Mouse (Mus musculus) cortical plate, adult 2 months (tissue): ENCODE measurements around the gene Arhgap42. TPM values are rescaled to one million over a fixed set of nuclear protein-coding genes. Genes with fewer than 3 reads are reported as not detected.
A peak's percentile ranks its signal among the peaks of the same experiment; 100 is the strongest.

Experiments used
- H3K27ac ChIP-seq: fragments of 200-500 bp; 2 replicates; pipeline ENCODE4 v1.5.1; 2012; ENCODE audit warnings: low read length, control low read depth, inconsistent platforms; ENCODE audit not compliant: insufficient read depth
- H3K4me1 ChIP-seq: fragments of 200-500 bp; 2 replicates; pipeline ENCODE4 v1.6.1; 2011; ENCODE audit warnings: low read length; ENCODE audit not compliant: control insufficient read depth, insufficient read depth
- H3K4me3 ChIP-seq: fragments of 200-500 bp; 2 replicates; pipeline ENCODE4 v1.5.1; 2011; ENCODE audit warnings: mild to moderate bottlenecking, low read length, control low read depth; ENCODE audit not compliant: insufficient read depth
- CTCF ChIP-seq: fragments of 200-500 bp; IDR thresholded peaks from 2 replicates; pipeline ENCODE4 v1.5.1; 2011; ENCODE audit warnings: mild to moderate bottlenecking, control low read depth, low read length; ENCODE audit not compliant: insufficient read depth; ENCODE audit errors: extremely low read depth
- POLR2A ChIP-seq: fragments of 200-500 bp; IDR thresholded peaks from 2 replicates; pipeline ENCODE4 v1.6.1; 2011; ENCODE audit warnings: mild to moderate bottlenecking, low read length, control low read depth; ENCODE audit not compliant: insufficient read depth; ENCODE audit errors: extremely low read depth
- polyA plus RNA-seq: library from polyadenylated mRNA; depleted of rRNA; stranded (reverse); fragments of >200 nt; gene quantifications from 2 replicates; pipeline ENCODE4 v1.2.3, GENCODE M21; 2012

The Arhgap42 gene
- polyA plus RNA-seq, 1 experiment = 6.6 TPM

DNA sequence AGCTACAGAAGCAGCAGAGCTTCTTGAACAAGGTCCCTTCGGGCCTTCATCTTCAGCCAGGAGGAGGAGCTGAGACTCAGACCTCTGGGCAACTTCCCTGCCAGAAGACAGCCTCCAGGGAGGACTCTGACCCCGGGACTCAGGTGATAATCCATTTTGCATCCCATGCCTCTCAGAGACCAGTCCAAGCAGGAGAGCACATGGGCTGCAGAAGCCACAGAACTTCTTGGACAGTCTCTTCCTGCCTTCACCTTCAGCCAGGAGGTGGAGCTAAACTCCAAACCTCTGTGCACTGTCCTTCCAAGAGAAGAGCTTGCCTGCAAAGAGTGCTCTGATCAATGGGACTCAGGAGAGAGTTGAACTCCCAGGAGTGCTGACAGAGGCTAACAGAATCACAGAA is 155.5 kb downstream of the Arhgap42 start:
- no peak overlapping the region for H3K27ac ChIP-seq
- no peak overlapping the region for H3K4me3 ChIP-seq
- no peaks in the 10 kb centered on the region for H3K4me1 ChIP-seq
- TF ChIP-seq POLR2A (no peak), CTCF (no peak)

DNA sequence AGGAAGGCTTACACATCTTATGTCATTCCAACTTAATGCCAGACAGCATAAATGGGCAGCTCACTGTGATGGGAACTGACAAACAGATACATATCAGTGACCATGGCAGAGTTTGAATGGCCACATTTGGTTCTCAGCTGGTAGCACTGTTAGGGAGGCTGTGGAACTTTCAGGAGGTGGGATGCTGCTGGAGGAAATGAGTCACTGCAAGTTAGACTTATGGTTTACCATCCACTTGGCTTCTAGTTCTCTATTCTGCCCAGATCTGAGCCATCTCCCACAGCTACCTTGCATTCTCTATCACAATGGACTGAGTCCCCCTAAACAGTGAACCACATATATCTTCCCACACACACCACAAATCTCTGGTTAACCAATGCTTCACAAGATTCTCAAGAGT is 186.0 kb downstream of the Arhgap42 start:
- Histone ChIP-seq H3K4me1 (no peaks in the 10 kb centered on the region), H3K4me3 (no peak overlapping the region), H3K27ac (no peak overlapping the region)
- TF ChIP-seq CTCF = no peak
- no peak for TF ChIP-seq POLR2A

DNA sequence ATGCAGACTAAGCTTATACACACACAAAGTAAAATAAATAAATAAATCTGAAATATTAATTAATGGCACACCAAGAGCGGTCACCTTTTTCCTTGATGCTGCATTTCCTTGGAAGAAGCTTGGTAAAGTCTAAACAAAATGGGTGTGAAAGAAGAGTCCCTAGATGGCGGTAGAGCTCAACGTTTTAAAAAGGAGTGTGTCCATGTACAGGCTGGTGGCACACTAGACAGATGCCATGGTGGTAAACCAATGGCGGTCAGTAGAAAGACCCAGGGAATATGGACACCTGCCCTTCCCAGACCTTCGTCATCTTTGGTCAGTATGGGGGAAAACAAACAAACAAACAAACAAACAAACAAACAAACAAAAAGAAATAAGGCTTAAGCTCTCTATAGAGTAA is 187.7 kb downstream of the Arhgap42 start:
- H3K4me1 ChIP-seq = no peaks in the 10 kb centered on the region
- no peak overlapping the region for H3K27ac ChIP-seq
- TF ChIP-seq CTCF (peak; percentile 57), POLR2A (no peak)

DNA sequence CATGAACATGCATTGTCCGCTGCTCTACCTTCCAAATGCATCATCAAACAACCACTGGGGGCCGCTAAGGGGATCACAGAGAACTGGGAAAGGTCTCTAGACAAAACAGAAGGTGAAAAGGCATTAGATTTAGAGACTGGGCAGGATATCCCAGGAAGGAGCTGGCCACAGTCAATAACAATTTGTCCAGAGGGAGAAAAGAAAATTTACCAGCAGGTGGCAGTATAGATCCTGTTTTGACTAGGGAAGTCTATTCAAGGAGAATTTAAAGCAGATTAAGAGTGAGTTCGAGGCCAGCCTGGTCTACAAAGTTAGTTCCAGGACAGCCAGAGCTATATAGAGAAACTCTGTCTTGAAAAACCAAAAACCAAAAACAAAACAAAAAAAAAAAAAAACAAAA is 189.7 kb downstream of the Arhgap42 start:
- no peak for TF ChIP-seq CTCF
- TF ChIP-seq POLR2A = no peak
- Histone ChIP-seq H3K4me3 (no peak overlapping the region), H3K27ac (no peak overlapping the region), H3K4me1 (no peaks in the 10 kb centered on the region)

More for the DNA sequence above, 187.7 kb downstream of the Arhgap42 start:
- no peak overlapping the region for H3K4me3 ChIP-seq

DNA sequence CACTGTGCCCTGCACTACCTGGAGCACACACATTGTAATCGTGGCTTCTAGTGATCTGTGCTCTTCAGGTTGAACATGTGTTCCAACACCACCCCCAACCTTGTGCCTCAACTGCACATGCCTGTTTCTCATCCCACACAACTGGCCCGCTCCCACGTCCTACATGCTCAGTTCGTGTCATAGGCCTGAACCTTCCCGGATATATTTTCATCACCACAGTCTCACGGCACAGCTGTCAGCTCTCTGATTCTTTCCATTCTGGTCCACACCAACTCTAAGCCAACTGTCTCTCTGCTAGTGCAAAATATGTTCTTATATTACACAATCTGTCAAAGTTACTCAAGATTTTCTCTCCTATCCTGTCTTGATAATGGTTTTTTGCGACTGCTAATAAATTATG is 197.9 kb downstream of the Arhgap42 start:
- H3K4me1 ChIP-seq = peaks cover 5% of the 10 kb centered on the region
- H3K4me3 ChIP-seq = no peak overlapping the region
- no peak overlapping the region for H3K27ac ChIP-seq
- no peak for TF ChIP-seq CTCF
- no peak for TF ChIP-seq POLR2A

DNA sequence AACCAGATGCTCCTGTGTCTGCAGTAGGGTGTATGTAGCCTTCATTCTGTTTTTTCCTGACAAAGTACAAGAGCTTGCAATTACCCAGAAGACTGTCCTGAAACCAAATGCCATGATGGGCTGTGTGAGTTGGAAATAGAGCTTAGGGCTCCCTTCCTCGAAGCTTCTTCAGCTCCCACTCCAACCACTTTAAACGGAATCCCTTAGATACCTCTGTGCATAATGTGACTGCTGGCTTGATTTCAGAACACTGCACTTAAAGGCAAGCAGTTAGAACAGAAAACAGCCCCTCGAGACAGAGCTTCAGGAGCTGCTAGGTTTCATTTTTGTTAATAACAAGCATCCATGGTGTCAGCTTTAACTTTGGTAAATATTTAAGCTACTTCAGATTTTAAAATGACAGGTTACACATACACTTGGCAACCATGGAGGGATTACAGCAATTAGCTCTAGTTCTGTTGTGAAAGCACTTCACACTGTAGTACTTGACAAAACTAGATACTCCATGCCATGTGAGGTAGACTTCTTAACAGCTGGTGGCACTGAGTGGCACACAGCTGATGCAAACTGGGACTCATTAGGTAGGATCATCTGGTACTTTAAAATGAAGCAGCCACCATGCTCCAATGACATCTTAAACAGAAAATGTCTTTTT is 201.8 kb downstream of the Arhgap42 start:
- no peak overlapping the region for H3K27ac ChIP-seq
- TF ChIP-seq POLR2A (no peak), CTCF (no peak)
- no peak overlapping the region for H3K4me3 ChIP-seq
- H3K4me1 ChIP-seq = peaks cover 5% of the 10 kb centered on the region

DNA sequence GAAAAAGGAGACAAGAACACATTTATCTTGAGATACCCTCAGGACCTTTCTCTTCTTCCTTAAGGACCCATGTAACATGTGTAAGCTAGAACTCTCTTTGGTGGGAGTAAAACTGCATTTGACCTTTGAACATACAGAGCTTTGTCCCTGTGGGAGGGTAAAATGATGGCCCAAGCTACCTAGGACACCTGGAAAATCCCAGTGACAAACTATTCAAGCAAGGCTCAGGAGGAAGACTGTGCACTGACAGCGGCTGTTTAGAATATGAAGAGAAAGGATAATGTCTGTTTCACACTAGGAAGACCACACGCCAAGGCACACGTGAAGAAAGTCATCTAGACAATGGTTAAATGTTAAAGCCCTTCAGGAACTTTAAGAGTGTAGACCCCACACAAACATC is 211.0 kb downstream of the Arhgap42 start:
- Histone ChIP-seq H3K4me1 (no peaks in the 10 kb centered on the region), H3K27ac (no peak overlapping the region), H3K4me3 (no peak overlapping the region)
- TF ChIP-seq CTCF (no peak), POLR2A (no peak)

DNA sequence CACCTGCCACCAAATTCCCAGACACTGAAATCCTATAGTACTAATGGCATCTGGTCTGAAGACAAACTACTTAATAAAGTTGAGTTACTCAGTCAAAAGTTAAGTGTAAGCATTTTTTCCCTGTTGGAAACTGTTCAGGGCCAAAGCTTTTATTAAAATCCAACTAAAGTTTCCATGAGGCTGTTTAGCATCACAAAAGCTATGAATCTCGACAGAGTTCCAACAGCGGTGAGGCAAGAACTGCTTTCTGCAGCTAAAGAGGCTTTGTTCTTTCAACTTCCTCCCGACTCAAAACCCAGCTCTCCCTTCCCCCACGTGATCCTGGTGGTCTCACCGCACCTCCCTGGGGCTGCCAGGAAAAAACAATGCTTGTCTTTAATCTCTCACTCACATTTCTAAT is 211.5 kb downstream of the Arhgap42 start:
- Histone ChIP-seq H3K27ac (no peak overlapping the region), H3K4me3 (no peak overlapping the region), H3K4me1 (no peaks in the 10 kb centered on the region)
- TF ChIP-seq POLR2A = no peak
- TF ChIP-seq CTCF = no peak

DNA sequence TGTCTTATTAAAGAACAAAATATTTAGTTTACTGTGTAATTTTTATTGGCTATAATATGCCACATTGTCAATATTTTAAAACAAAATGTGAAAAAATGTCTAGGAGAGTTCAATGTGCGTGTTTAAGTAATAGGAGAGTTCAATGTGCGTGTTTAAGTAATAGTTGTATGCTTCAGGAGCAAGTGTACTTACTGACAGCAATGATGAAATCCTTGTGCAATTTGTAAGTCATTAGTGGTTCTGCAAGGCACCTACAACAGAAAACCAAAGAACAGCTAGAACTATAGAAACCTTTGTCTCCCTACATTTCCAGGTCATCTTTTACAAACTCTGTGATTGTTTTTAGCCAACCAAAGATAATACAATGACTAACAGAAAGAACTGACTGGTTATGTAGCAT is 223.8 kb downstream of the Arhgap42 start:
- no peaks in the 10 kb centered on the region for H3K4me1 ChIP-seq
- no peak overlapping the region for H3K27ac ChIP-seq
- TF ChIP-seq POLR2A = no peak
- no peak for TF ChIP-seq CTCF
- H3K4me3 ChIP-seq = no peak overlapping the region

DNA sequence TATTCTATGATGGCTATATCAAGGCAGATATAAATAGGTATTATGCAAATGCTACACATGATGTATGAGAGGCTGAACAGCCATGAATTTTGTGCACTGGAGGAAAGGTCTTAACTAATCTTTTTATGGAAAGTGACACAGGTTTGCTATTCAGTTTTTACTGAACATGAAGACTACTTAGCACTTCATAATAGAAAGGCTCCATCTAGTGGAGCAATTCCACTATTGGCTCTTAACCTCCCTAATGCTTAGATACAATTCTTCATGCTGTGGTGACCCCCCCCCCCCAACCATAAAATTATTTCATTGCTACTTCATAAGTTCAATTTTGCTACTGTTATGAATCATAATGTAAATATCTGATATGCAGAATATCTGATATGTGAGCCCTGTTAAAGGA is 237.7 kb downstream of the Arhgap42 start:
- Histone ChIP-seq H3K27ac (no peak overlapping the region), H3K4me1 (no peaks in the 10 kb centered on the region)
- no peak for TF ChIP-seq POLR2A

DNA sequence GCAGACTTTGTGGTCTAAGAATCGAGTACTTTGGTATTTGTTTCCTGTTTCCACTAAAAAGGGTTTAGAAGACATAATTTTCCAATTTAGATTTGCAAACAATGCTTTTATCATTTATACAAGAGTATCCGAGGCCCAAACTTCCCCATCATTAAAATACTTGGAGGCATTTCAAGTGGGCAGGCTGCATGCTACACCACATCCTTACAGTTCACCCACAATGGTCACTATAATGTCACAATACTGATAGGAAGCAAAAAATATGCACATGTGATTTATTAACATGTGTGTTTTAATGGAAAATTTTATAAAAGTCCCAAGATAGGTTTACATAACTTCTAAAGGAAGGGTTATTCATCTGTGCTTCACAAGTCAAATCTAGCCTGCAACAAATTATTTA is 242.4 kb downstream of the Arhgap42 start:
- Histone ChIP-seq H3K4me3 (no peak overlapping the region), H3K27ac (no peak overlapping the region), H3K4me1 (no peaks in the 10 kb centered on the region)
- TF ChIP-seq POLR2A (no peak), CTCF (no peak)

More for the DNA sequence above, 237.7 kb downstream of the Arhgap42 start:
- H3K4me3 ChIP-seq = no peak overlapping the region
